Mouse (Mus musculus): ENCODE results near the gene Slc22a18.

GRCm38 (mm10) chr7:143464811-143465560, 8.6 kb upstream of the Slc22a18 start:
- TF ChIP-seq CTCF (IDR thresholded peaks at IDR 0.05; ENCODE audit: low read depth) (no peak), EP300 (IDR thresholded peaks at IDR 0.05; ENCODE audit: low read depth) (no peak)
